16 mouse cellular contexts compared by ENCODE assay signal in genomic region chr14:55223172-55223571, GRCm38 (mm10). TPM values are rescaled to one million over a fixed set of nuclear protein-coding genes. Genes with fewer than 3 reads are reported as not detected.
DNase-seq lines count a peak whose midpoint lies in the region; ATAC-seq lines count a peak whose summit lies in the region.
"Had no signal": no experiment of that assay in that cellular context is flagged by ENCODE, and none has a peak within 500 bp of the region (broad histone marks: within the 10 kb centered on the region; RNA-seq: fewer than 3 reads in every experiment).

No protein-coding gene starts in this region.

- H3K4me1 ChIP-seq in neural tube, embryonic 13.5 days (replicated peaks), result no peaks in the 10 kb centered on the region
- H3K4me1 ChIP-seq in limb, embryonic 15.5 days, result peaks cover 11% of the 10 kb centered on the region
- H3K4me1 ChIP-seq: heart, embryonic 13.5 days; stomach, embryonic 15.5 days had no signal

- no peak overlapping the region for H3K4me2 ChIP-seq in neural tube, embryonic 13.5 days
- H3K4me2 ChIP-seq in limb, embryonic 15.5 days, result no peak overlapping the region
- H3K4me2 ChIP-seq: heart, embryonic 13.5 days; stomach, embryonic 15.5 days had no signal

- H3K27me3 ChIP-seq in neural tube, embryonic 13.5 days, result no peaks in the 10 kb centered on the region
- no peaks in the 10 kb centered on the region for H3K27me3 ChIP-seq in limb, embryonic 15.5 days
- H3K27me3 ChIP-seq: heart, embryonic 13.5 days; stomach, embryonic 15.5 days had no signal

- H3K4me3 ChIP-seq in neural tube, embryonic 13.5 days, result no peak overlapping the region
- H3K4me3 ChIP-seq in limb, embryonic 15.5 days, result no peak overlapping the region
- H3K4me3 ChIP-seq: erythroblast, embryonic 14.5 days; heart, embryonic 13.5 days; stomach, embryonic 15.5 days had no signal

- no peak for ATAC-seq in neural tube, embryonic 13.5 days (ENCODE audit: low read depth)
- no peak for ATAC-seq in limb, embryonic 15.5 days (ENCODE audit: insufficient number of reproducible peaks, low FRiP score, low TSS enrichment, low read depth)

- H3K36me3 ChIP-seq in neural tube, embryonic 13.5 days, result no peaks in the 10 kb centered on the region
- H3K36me3 ChIP-seq in limb, embryonic 15.5 days, result no peaks in the 10 kb centered on the region
- H3K36me3 ChIP-seq: heart, embryonic 13.5 days; stomach, embryonic 15.5 days had no signal

- peak; percentile 56 for DNase-seq in heart, adult 11 months
- no peak for DNase-seq in heart, postnatal 14 days
- DNase-seq in layer of hippocampus, postnatal 10 days (ENCODE audit: low spot score in 2 of 2), result peak; percentile 25 to 46
- no peak for DNase-seq in layer of hippocampus, postnatal 25 days (ENCODE audit: extremely low spot score in 1 of 2, low spot score in 1 of 2)
- no peak for DNase-seq in neural tube, embryonic 10.5 days (ENCODE audit: extremely low spot score, low spot score)
- no peak for DNase-seq in gastrocnemius, adult 8-10 months (ENCODE audit: low spot score in 2 of 2)
- DNase-seq: adrenal gland, postnatal 10 days; kidney, adult 11 months had no signal

- peak overlapping the region; percentile 28; the same call in 1 of the 2 replicates for H3K27ac ChIP-seq in neural tube, embryonic 13.5 days (replicated peaks)
- peak overlapping the region; percentile 65; the same call in 1 of the 2 replicates for H3K27ac ChIP-seq in limb, embryonic 15.5 days
- H3K27ac ChIP-seq: heart, embryonic 13.5 days; stomach, embryonic 15.5 days had no signal

- intact Hi-C loops in heart, postnatal 14 days (cut with DNase I), result no loop called here

- H3K9ac ChIP-seq in neural tube, embryonic 13.5 days, result no peak overlapping the region
- no peak overlapping the region for H3K9ac ChIP-seq in limb, embryonic 15.5 days
- H3K9ac ChIP-seq: heart, embryonic 13.5 days; stomach, embryonic 15.5 days had no signal

- no peaks in the 10 kb centered on the region for H3K9me3 ChIP-seq in neural tube, embryonic 13.5 days
- no peaks in the 10 kb centered on the region for H3K9me3 ChIP-seq in limb, embryonic 15.5 days
- H3K9me3 ChIP-seq: heart, embryonic 13.5 days; stomach, embryonic 15.5 days had no signal

- WGBS in neural tube, embryonic 13.5 days, result 33% methylated on average over 1 of the region's 1 CpGs
- 14% methylated on average over 1 of the region's 1 CpGs for WGBS in limb, embryonic 15.5 days

RNA-seq across cellular contexts. Expression of gene Dhrs2, which starts 1.4 kb away (rescaled TPM):
- total RNA-seq in heart, postnatal 14 days (2021), result not detected
- under 1 TPM in 1 of 2 experiments, not detected in 1; 0.38 TPM for total RNA-seq in layer of hippocampus, postnatal 10 days (2021)
- total RNA-seq in layer of hippocampus, postnatal 25 days (2021), result not detected
- 1.1 and 1.4 TPM in 2 replicates for polyA plus RNA-seq in neural tube, embryonic 13.5 days (2015; fragmentation: Nextera tagmentation; extraction: Ambion mirVana)
- polyA plus RNA-seq in limb, embryonic 15.5 days (2015; fragmentation: Nextera tagmentation; extraction: Ambion mirVana), result 0.56 and 0.64 TPM in 2 replicates
- not detected for total RNA-seq in gastrocnemius, adult 8-10 months (2022)
- total RNA-seq: gastrocnemius, adult 18-20 months; liver, adult 2 months; megakaryocyte, adult 5-6 weeks had no signal
- polyA plus RNA-seq: erythroblast, embryonic 14.5 days; heart, embryonic 13.5 days; liver, adult 2 months had no signal

Comparison
In these comparisons a context has a peak if more than half of its experiments do, and no peak if none do; other contexts are left out.
1. DNase-seq: peak in heart, adult 11 months (single experiment) and layer of hippocampus, postnatal 10 days (2 of 2); none in heart, postnatal 14 days (0 of 2), layer of hippocampus, postnatal 25 days (0 of 2), neural tube, embryonic 10.5 days (single experiment) and gastrocnemius, adult 8-10 months (0 of 2).